Mouse (Mus musculus): ENCODE measurements at regions not wholly inside any gene's neighbourhood (a gene's known extent, or its start where the extent isn't known, plus 50 kb on each side); places are given as distances from the start of the nearest gene placed in this dataset.

- Histone ChIP-seq H3K27ac (replicated peaks; ENCODE audit: low read depth, low read length) (no peak overlapping the region), H3K27me3 (ENCODE audit: control insufficient read depth, insufficient read depth, low read length) (no peaks in the 10 kb centered on the region), H3K4me2 (ENCODE audit: low read depth, low read length) (no peak overlapping the region), H3K36me3 (replicated peaks; ENCODE audit: control insufficient read depth, insufficient read depth, low read depth, low read length) (no peaks in the 10 kb centered on the region), H3K9me3 (replicated peaks; ENCODE audit: control insufficient read depth, low read length) (no peaks in the 10 kb centered on the region), H3K4me3 (ENCODE audit: low read depth, low read length) (no peak overlapping the region), H3K9ac (replicated peaks; ENCODE audit: low read length) (no peak overlapping the region), H3K4me1 (ENCODE audit: control insufficient read depth, insufficient read depth, low read length) (no peaks in the 10 kb centered on the region)
- ATAC-seq (replicated peaks; ENCODE audit: insufficient number of reproducible peaks, low FRiP score, low TSS enrichment, low read depth) = no peak
- DNase-seq (ENCODE audit: low spot score) = no peak
- WGBS = 85% methylated on average over 1 of the region's 1 CpGs
These were observed 243.8 kb downstream of the Cd47 start for GRCm38 (mm10) chr16:50044103-50044502.

- no peaks in the 10 kb centered on the region for H3K36me3 ChIP-seq (replicated peaks; ENCODE audit: control insufficient read depth, insufficient read depth, low read depth, low read length)
- H3K9me3 ChIP-seq (replicated peaks; ENCODE audit: control insufficient read depth, low read length) = no peaks in the 10 kb centered on the region
- no peaks in the 10 kb centered on the region for H3K27me3 ChIP-seq (ENCODE audit: control insufficient read depth, insufficient read depth, low read length)
- H3K27ac ChIP-seq (replicated peaks; ENCODE audit: low read depth, low read length) = no peak overlapping the region
- H3K9ac ChIP-seq (replicated peaks; ENCODE audit: low read length) = peak overlapping the region; percentile 34; the same call in 1 of the 2 replicates
- peak overlapping the region; percentile 28 for H3K4me3 ChIP-seq (ENCODE audit: low read depth, low read length)
- ATAC-seq (replicated peaks; ENCODE audit: insufficient number of reproducible peaks, low FRiP score, low TSS enrichment, low read depth) (peak; percentile 77), DNase-seq (ENCODE audit: low spot score) (peak; percentile 84)
- 7% methylated on average over 32 of the region's 32 CpGs for WGBS
- peak overlapping the region; percentile 48 for H3K4me2 ChIP-seq (ENCODE audit: low read depth, low read length)
- no peaks in the 10 kb centered on the region for H3K4me1 ChIP-seq (ENCODE audit: control insufficient read depth, insufficient read depth, low read length)
These were observed 245.5 kb downstream of the Cd47 start for GRCm38 (mm10) chr16:50045552-50046547.

- no peaks in the 10 kb centered on the region for H3K9me3 ChIP-seq (replicated peaks; ENCODE audit: control insufficient read depth, low read length)
- no peak overlapping the region for H3K27ac ChIP-seq (replicated peaks; ENCODE audit: low read depth, low read length)
- H3K4me3 ChIP-seq (ENCODE audit: low read depth, low read length) = no peak overlapping the region
- H3K9ac ChIP-seq (replicated peaks; ENCODE audit: low read length) = no peak overlapping the region
- no peak for ATAC-seq (replicated peaks; ENCODE audit: insufficient number of reproducible peaks, low FRiP score, low TSS enrichment, low read depth)
- no peak for DNase-seq (ENCODE audit: low spot score)
- no peaks in the 10 kb centered on the region for H3K4me1 ChIP-seq (ENCODE audit: control insufficient read depth, insufficient read depth, low read length)
- H3K36me3 ChIP-seq (replicated peaks; ENCODE audit: control insufficient read depth, insufficient read depth, low read depth, low read length) = no peaks in the 10 kb centered on the region
- H3K4me2 ChIP-seq (ENCODE audit: low read depth, low read length) = no peak overlapping the region
- H3K27me3 ChIP-seq (ENCODE audit: control insufficient read depth, insufficient read depth, low read length) = no peaks in the 10 kb centered on the region
- 87% methylated on average over 4 of the region's 4 CpGs for WGBS
These were observed 263.2 kb downstream of the Cd47 start for GRCm38 (mm10) chr16:50063540-50063939.

GRCm38 (mm10) chr16:50065336-50066082 lies 265.2 kb downstream of the Cd47 start:
- H3K4me1 ChIP-seq (ENCODE audit: control insufficient read depth, insufficient read depth, low read length) = no peaks in the 10 kb centered on the region
- H3K9ac ChIP-seq (replicated peaks; ENCODE audit: low read length) = no peak overlapping the region
- H3K27me3 ChIP-seq (ENCODE audit: control insufficient read depth, insufficient read depth, low read length) = no peaks in the 10 kb centered on the region
- no peak overlapping the region for H3K4me2 ChIP-seq (ENCODE audit: low read depth, low read length)
- 84% methylated on average over 5 of the region's 5 CpGs for WGBS
- H3K9me3 ChIP-seq (replicated peaks; ENCODE audit: control insufficient read depth, low read length) = no peaks in the 10 kb centered on the region
- no peaks in the 10 kb centered on the region for H3K36me3 ChIP-seq (replicated peaks; ENCODE audit: control insufficient read depth, insufficient read depth, low read depth, low read length)
- no peak for DNase-seq (ENCODE audit: low spot score)
- no peak for ATAC-seq (replicated peaks; ENCODE audit: insufficient number of reproducible peaks, low FRiP score, low TSS enrichment, low read depth)
- H3K27ac ChIP-seq (replicated peaks; ENCODE audit: low read depth, low read length) = no peak overlapping the region
- no peak overlapping the region for H3K4me3 ChIP-seq (ENCODE audit: low read depth, low read length)

- no peak overlapping the region for H3K4me2 ChIP-seq (ENCODE audit: low read depth, low read length)
- DNase-seq (ENCODE audit: low spot score) (peak; percentile 76), ATAC-seq (replicated peaks; ENCODE audit: insufficient number of reproducible peaks, low FRiP score, low TSS enrichment, low read depth) (no peak)
- WGBS = 72% methylated on average over 4 of the region's 4 CpGs
- H3K4me3 ChIP-seq (ENCODE audit: low read depth, low read length) = no peak overlapping the region
- no peaks in the 10 kb centered on the region for H3K9me3 ChIP-seq (replicated peaks; ENCODE audit: control insufficient read depth, low read length)
- no peak overlapping the region for H3K9ac ChIP-seq (replicated peaks; ENCODE audit: low read length)
- H3K36me3 ChIP-seq (replicated peaks; ENCODE audit: control insufficient read depth, insufficient read depth, low read depth, low read length) = no peaks in the 10 kb centered on the region
- no peaks in the 10 kb centered on the region for H3K27me3 ChIP-seq (ENCODE audit: control insufficient read depth, insufficient read depth, low read length)
- H3K27ac ChIP-seq (replicated peaks; ENCODE audit: low read depth, low read length) = no peak overlapping the region
- no peaks in the 10 kb centered on the region for H3K4me1 ChIP-seq (ENCODE audit: control insufficient read depth, insufficient read depth, low read length)
These were observed 268.7 kb downstream of the Cd47 start for GRCm38 (mm10) chr16:50069033-50069432.

- Histone ChIP-seq H3K9ac (replicated peaks; ENCODE audit: low read length) (no peak overlapping the region), H3K4me3 (ENCODE audit: low read depth, low read length) (no peak overlapping the region), H3K27ac (replicated peaks; ENCODE audit: low read depth, low read length) (no peak overlapping the region), H3K4me1 (ENCODE audit: control insufficient read depth, insufficient read depth, low read length) (no peaks in the 10 kb centered on the region), H3K27me3 (ENCODE audit: control insufficient read depth, insufficient read depth, low read length) (no peaks in the 10 kb centered on the region), H3K36me3 (replicated peaks; ENCODE audit: control insufficient read depth, insufficient read depth, low read depth, low read length) (no peaks in the 10 kb centered on the region), H3K4me2 (ENCODE audit: low read depth, low read length) (no peak overlapping the region), H3K9me3 (replicated peaks; ENCODE audit: control insufficient read depth, low read length) (no peaks in the 10 kb centered on the region)
- WGBS = 63% methylated on average over 4 of the region's 4 CpGs
- DNase-seq (ENCODE audit: low spot score) (no peak), ATAC-seq (replicated peaks; ENCODE audit: insufficient number of reproducible peaks, low FRiP score, low TSS enrichment, low read depth) (no peak)
These were observed 270.4 kb downstream of the Cd47 start for GRCm38 (mm10) chr16:50070728-50071127.

GRCm38 (mm10) chr16:50072853-50073360 lies 272.6 kb downstream of the Cd47 start:
- Histone ChIP-seq H3K4me1 (ENCODE audit: control insufficient read depth, insufficient read depth, low read length) (no peaks in the 10 kb centered on the region), H3K36me3 (replicated peaks; ENCODE audit: control insufficient read depth, insufficient read depth, low read depth, low read length) (no peaks in the 10 kb centered on the region), H3K9ac (replicated peaks; ENCODE audit: low read length) (no peak overlapping the region), H3K27me3 (ENCODE audit: control insufficient read depth, insufficient read depth, low read length) (no peaks in the 10 kb centered on the region), H3K9me3 (replicated peaks; ENCODE audit: control insufficient read depth, low read length) (no peaks in the 10 kb centered on the region), H3K4me3 (ENCODE audit: low read depth, low read length) (no peak overlapping the region), H3K27ac (replicated peaks; ENCODE audit: low read depth, low read length) (no peak overlapping the region), H3K4me2 (ENCODE audit: low read depth, low read length) (no peak overlapping the region)
- 40% methylated on average over 14 of the region's 14 CpGs for WGBS
- peak; percentile 2 for DNase-seq (ENCODE audit: low spot score)
- ATAC-seq (replicated peaks; ENCODE audit: insufficient number of reproducible peaks, low FRiP score, low TSS enrichment, low read depth) = no peak
